Mouse (Mus musculus) spleen, adult 2 months (tissue): ENCODE results near the gene A730071L15Rik. TPM values are rescaled to one million over a fixed set of nuclear protein-coding genes. Genes with fewer than 3 reads are reported as not detected.

Source experiments
- DNase-seq, 2 experiments: peaks; one replicate each; pipeline versions ENCODE4 v3.0.0 to v3.0.0-alpha.2; 2012 to 2021; ENCODE audit warnings: low spot score in 2 of 2, low read depth in 1 of 2
- H3K27ac ChIP-seq: fragments of 200-500 bp; 2 replicates; pipeline ENCODE4 v1.5.1; 2012; ENCODE audit warnings: low read length, inconsistent platforms; ENCODE audit not compliant: insufficient read depth
- H3K27me3 ChIP-seq: fragments of 200-500 bp; 2 replicates; pipeline ENCODE4 v1.6.1; 2012; ENCODE audit warnings: mild to moderate bottlenecking, moderate library complexity, low read length, inconsistent platforms; ENCODE audit not compliant: control insufficient read depth, insufficient read depth
- H3K36me3 ChIP-seq: fragments of 200-500 bp; 2 replicates; pipeline ENCODE4 v1.6.1; 2012; ENCODE audit warnings: mild to moderate bottlenecking, low read length, inconsistent platforms; ENCODE audit not compliant: control insufficient read depth, insufficient read depth
- H3K4me1 ChIP-seq: fragments of 200-500 bp; 2 replicates; pipeline ENCODE4 v1.6.1; 2011; ENCODE audit warnings: inconsistent platforms; ENCODE audit not compliant: control insufficient read depth, insufficient read depth, insufficient read length
- H3K4me3 ChIP-seq: fragments of 200-500 bp; 2 replicates; pipeline ENCODE4 v1.5.1; 2011; ENCODE audit warnings: mild to moderate bottlenecking, inconsistent platforms; ENCODE audit not compliant: insufficient read depth, insufficient read length; ENCODE audit errors: extremely low read depth
- CTCF ChIP-seq: fragments of 200-500 bp; IDR thresholded peaks from 2 replicates; pipeline ENCODE4 v1.5.1; 2011; ENCODE audit warnings: mild to moderate bottlenecking, inconsistent platforms; ENCODE audit not compliant: insufficient read depth, insufficient read length, insufficient replicate concordance; ENCODE audit errors: extremely low read depth
- POLR2A ChIP-seq: fragments of 200-500 bp; IDR thresholded peaks from 2 replicates; pipeline ENCODE4 v1.6.1; 2011; ENCODE audit warnings: low read depth, low read length, inconsistent platforms
- WGBS: fragments of 180-500 bp; shearing (Covaris S2); methylation state at CpG from one replicate; pipeline ENCODE4 v1.1.7; 2018; 5-methylcytosine and 5-hydroxymethylcytosine counted together
- polyA plus RNA-seq: library from polyadenylated mRNA; depleted of rRNA; stranded (reverse); fragments of >200 nt; gene quantifications from 2 replicates; pipeline ENCODE4 v1.2.3, GENCODE M21; 2012

A730071L15Rik gene
- polyA plus RNA-seq, 1 experiment, result 0.09 TPM

DNA sequence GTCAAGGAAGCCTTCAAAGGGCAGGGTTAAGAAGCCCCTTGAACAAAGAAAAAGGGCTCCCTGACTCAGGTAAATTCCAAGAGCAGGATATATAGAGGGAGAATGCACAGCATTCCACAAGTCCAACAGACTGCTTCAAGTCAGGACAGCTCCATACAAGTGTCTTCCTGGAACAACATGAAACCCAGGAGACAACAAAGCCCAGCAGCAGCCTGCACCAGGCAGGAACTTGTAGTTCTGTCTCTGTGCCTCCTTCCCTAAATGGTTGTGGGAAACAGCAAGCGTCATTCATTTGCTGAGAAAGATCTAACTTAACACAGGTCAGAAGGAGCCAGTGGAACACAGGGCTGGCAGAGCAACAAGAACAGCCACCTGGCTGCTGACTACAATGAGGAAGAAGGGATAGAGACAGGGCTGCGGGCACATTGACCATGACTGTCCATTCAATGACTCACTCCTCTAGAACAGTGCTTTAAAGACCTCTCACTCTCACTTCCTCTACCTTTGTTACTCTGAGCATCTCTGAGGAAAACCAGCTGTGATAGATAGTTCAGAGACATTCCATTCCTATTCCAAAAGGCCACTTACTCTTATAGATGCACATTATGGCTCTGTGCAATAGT, 30.7 kb upstream of the A730071L15Rik start:
- no peak overlapping the region for H3K4me3 ChIP-seq

DNA sequence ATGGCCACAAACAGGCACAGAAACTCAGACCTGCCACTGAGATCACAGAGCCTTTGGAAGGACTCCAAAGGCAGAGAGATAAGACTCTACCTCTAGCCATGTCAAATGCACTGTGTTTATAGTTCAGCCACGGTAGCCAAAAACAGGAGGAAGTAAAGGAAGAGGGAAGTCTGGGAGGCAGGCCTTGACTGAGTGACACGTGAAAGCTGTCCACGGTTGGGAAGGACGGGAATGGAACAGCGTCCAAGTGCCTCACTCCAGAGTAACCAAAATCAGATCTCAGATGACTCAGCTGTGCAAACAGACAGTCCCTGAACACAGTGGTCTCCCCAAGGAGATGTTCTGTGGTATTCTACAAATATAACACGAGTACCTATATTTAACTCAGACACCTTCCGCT, 25.1 kb upstream of the A730071L15Rik start:
- Histone ChIP-seq H3K4me1 (peaks cover 22% of the 10 kb centered on the region), H3K36me3 (no peaks in the 10 kb centered on the region), H3K4me3 (no peak overlapping the region), H3K27ac (no peak overlapping the region), H3K27me3 (no peaks in the 10 kb centered on the region)
- DNase-seq, result no peak
- 26% methylated on average over 7 of the region's 7 CpGs for WGBS
- TF ChIP-seq POLR2A, result no peak
- no peak for TF ChIP-seq CTCF

More for the DNA sequence above, 30.7 kb upstream of the A730071L15Rik start:
- H3K36me3 ChIP-seq, result no peaks in the 10 kb centered on the region
- WGBS, result 31% methylated on average over 2 of the region's 2 CpGs
- DNase-seq, result no peak
- H3K27ac ChIP-seq, result no peak overlapping the region
- TF ChIP-seq CTCF, result no peak
- no peak for TF ChIP-seq POLR2A
- peaks cover 2% of the 10 kb centered on the region; the same call in 1 of the 2 replicates for H3K4me1 ChIP-seq
- H3K27me3 ChIP-seq, result no peaks in the 10 kb centered on the region

DNA sequence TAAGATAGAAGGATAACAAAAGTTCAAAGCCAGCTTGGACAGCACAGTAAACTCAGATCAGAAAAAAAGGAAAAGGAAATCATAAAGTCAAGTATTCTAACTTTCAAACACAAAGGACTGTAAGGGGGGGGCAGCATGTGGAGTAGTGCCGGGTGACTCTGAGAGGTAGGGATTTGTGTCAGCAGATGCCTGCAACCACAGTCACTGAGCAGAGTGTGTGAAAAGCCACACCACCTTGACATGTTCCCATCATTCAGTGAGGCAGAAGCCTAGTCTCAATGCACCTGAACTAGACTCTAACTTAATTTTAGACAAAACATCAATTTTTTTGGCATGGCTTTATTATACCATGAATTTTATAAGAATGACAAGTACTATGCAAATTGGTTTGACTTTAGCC, 24.3 kb upstream of the A730071L15Rik start:
- no peak for DNase-seq
- 14% methylated on average over 1 of the region's 1 CpGs for whole genome bisulfite sequencing
- peaks cover 22% of the 10 kb centered on the region for H3K4me1 ChIP-seq
- no peak for TF ChIP-seq POLR2A
- no peak for TF ChIP-seq CTCF
- no peaks in the 10 kb centered on the region for H3K36me3 ChIP-seq
- H3K27ac ChIP-seq, result no peak overlapping the region
- no peak overlapping the region for H3K4me3 ChIP-seq
- no peaks in the 10 kb centered on the region for H3K27me3 ChIP-seq

DNA sequence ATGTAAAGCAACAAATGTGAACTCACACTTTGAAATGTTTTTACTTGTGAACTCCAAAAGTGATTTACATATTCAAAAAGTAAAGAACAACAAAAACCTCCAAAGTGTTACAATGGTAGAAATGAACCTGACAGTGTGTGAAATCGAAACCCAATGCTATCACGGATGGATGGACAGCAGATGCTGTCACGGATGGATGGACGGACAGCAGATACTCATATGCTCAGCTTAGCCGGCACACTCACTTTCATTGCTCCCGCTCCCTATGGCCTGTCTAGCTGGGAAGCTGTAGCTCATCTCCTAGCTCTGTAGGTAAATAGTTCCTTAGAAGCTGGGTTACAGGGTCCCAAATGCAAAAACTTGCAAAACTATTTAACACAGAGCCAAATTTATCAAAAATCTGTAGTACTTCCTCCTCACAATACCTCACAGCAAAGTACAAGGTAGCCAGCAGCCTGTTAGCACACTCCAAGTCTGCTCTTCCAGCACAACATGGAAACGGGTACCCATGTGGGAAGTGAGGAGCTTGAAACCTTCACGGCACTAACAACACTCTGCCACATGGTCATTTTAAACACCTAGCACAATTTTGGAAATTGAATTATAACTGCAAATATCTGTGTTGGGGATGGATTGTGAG, 21.9 kb upstream of the A730071L15Rik start:
- H3K4me1 ChIP-seq, result peaks cover 24% of the 10 kb centered on the region
- 46% methylated on average over 8 of the region's 8 CpGs for WGBS

DNA sequence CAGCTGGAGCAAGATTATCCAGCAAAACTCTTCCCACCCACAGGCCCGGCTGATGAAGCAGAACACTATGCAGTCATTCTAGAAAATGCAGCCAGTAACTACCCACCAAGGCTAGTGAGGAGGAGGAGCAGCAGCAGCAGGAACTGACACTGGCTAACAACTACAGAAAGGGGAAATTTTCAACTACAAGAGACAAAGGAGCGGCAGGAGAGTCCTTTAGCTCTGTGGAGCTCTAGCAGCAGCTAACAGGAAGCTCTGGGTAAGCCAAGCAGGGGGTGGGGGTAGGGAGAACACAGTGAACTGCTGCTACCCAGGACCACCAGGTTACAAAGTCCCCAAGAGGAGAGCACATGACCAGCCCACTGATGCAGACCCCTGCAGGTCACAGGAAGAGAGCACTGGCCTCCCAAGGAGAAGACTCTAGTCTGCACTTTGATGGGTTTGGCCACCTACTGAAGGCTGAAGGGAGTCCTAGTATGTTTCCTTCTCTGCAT, 21.1 kb upstream of the A730071L15Rik start:
- Histone ChIP-seq H3K4me1 (peaks cover 26% of the 10 kb centered on the region), H3K27ac (peak overlapping the region; percentile 58), H3K36me3 (no peaks in the 10 kb centered on the region), H3K27me3 (no peaks in the 10 kb centered on the region), H3K4me3 (no peak overlapping the region)
- TF ChIP-seq POLR2A (no peak), CTCF (no peak)
- peak in 1 of 2 experiments; percentile 25 for DNase-seq
- 8% methylated on average over 2 of the region's 2 CpGs for WGBS

More for the DNA sequence above, 21.9 kb upstream of the A730071L15Rik start:
- Histone ChIP-seq H3K27ac (peak overlapping the region; percentile 58), H3K27me3 (no peaks in the 10 kb centered on the region), H3K4me3 (no peak overlapping the region), H3K36me3 (no peaks in the 10 kb centered on the region)
- peak in 1 of 2 experiments; percentile 31 for DNase-seq
- no peak for TF ChIP-seq POLR2A
- no peak for TF ChIP-seq CTCF

DNA sequence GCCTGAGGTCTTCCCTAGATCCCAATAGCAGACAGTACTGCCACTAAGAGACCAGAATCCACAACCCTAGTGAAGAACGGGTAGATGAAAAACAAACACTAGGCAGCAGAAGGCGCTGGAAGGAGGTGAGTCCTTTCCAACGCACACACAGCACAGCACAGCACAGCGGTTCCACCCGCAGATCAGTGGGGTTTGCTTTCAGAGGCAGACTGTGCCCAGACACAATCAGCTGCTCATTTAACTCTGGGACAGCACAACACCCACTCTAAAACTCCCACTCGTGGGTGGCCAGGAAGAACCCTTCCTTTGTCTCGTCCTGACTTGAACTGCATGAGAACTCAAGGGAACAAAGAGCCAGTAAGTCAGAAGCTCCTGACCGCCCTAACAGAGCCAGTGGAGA, 20.6 kb upstream of the A730071L15Rik start:
- 34% methylated on average over 8 of the region's 8 CpGs for WGBS
- peaks cover 26% of the 10 kb centered on the region for H3K4me1 ChIP-seq
- TF ChIP-seq POLR2A (no peak), CTCF (no peak)
- H3K36me3 ChIP-seq, result no peaks in the 10 kb centered on the region
- no peaks in the 10 kb centered on the region for H3K27me3 ChIP-seq
- DNase-seq, result no peak
- H3K27ac ChIP-seq, result peak overlapping the region; percentile 58
- H3K4me3 ChIP-seq, result no peak overlapping the region

DNA sequence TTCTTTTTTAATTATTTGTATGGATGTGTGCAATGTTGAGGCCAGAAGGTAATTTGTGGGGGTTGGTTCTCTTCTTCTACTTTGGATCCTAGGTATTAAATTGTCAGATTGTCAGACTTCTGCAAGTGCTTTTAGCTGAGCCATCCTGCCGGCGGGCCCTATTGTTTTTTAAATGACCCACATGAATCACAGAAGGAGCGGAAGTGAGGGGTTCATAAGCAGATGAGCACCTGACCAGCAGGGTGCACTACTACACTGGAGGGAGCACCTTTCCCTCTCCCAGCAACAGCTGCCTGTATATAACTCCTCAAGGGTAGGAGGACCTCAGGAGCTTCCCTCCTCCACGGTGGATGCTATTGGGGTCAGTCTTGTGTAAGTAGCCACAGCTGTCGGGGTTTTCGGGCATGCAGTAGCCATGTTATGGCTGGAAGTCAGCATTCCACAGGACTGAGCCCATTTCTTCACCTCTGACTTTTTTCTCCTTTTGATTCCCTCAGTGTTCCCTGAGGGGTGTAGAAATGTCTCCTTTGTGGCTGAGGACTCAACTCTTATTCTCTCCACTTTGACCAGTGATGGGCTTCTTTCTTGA, 18.9 kb upstream of the A730071L15Rik start:
- H3K27me3 ChIP-seq, result no peaks in the 10 kb centered on the region
- DNase-seq, result no peak
- H3K36me3 ChIP-seq, result no peaks in the 10 kb centered on the region
- no peak overlapping the region for H3K27ac ChIP-seq
- TF ChIP-seq POLR2A (no peak), CTCF (peak; percentile 17; the same call in 1 of the 2 replicates)
- H3K4me3 ChIP-seq, result no peak overlapping the region
- peaks cover 24% of the 10 kb centered on the region for H3K4me1 ChIP-seq
- WGBS, result 59% methylated on average over 6 of the region's 6 CpGs
